Mouse (Mus musculus) intestine, embryonic 16.5 days (tissue): ENCODE results near the gene Utp15. TPM values are rescaled to one million over a fixed set of nuclear protein-coding genes. Genes with fewer than 3 reads are reported as not detected.

Experiments
- ATAC-seq: fragments of 200-750 bp; cut with Nextera tagmentation; 2 replicates; pipeline ENCODE4 v1.8.0; 2017; ENCODE audit warnings: moderate TSS enrichment, moderate library complexity
- H3K27ac ChIP-seq: fragments of 300-500 bp; sonication (generic); 2 replicates; pipeline ENCODE4 v1.5.1; 2014; ENCODE audit warnings: mild to moderate bottlenecking, low read length
- H3K27me3 ChIP-seq: fragments of 300-500 bp; sonication (generic); replicated peaks from 2 replicates; pipeline ENCODE4 v1.6.1; 2014; ENCODE audit warnings: low read length, control low read depth, mixed read lengths; ENCODE audit not compliant: control insufficient read depth, insufficient read depth
- H3K36me3 ChIP-seq: fragments of 300-500 bp; sonication (generic); 2 replicates; pipeline ENCODE4 v1.6.1; 2014; ENCODE audit warnings: low read length, control low read depth; ENCODE audit not compliant: control insufficient read depth, insufficient read depth
- H3K4me1 ChIP-seq: fragments of 300-500 bp; sonication (generic); 2 replicates; pipeline ENCODE4 v1.6.1; 2014; ENCODE audit warnings: low read length, control low read depth, mixed read lengths; ENCODE audit not compliant: control insufficient read depth, insufficient read depth
- H3K4me2 ChIP-seq: fragments of 300-500 bp; sonication (generic); 2 replicates; pipeline ENCODE4 v1.6.1; 2014; ENCODE audit warnings: low read depth, low read length, control low read depth
- H3K4me3 ChIP-seq: fragments of 300-500 bp; sonication (generic); 2 replicates; pipeline ENCODE4 v1.5.1; 2014; ENCODE audit warnings: mild to moderate bottlenecking, low read length
- H3K9ac ChIP-seq: fragments of 300-500 bp; sonication (generic); 2 replicates; pipeline ENCODE4 v1.6.1; 2014; ENCODE audit warnings: low read depth, low read length
- H3K9me3 ChIP-seq: fragments of 300-500 bp; sonication (generic); 2 replicates; pipeline ENCODE4 v1.6.1; 2016; ENCODE audit warnings: low read length, control low read depth; ENCODE audit not compliant: control insufficient read depth
- WGBS: fragments of 180-500 bp; shearing (Covaris S2); extraction: QIAGEN DNeasy Blood & Tissue Kit; methylation state at CpG from one replicate; pipeline ENCODE4 v1.1.7; 2014; 5-methylcytosine and 5-hydroxymethylcytosine counted together
- polyA plus RNA-seq: library from polyadenylated mRNA; unstranded; fragments of >200 nt; fragmentation: Nextera tagmentation; extraction: Ambion mirVana; gene quantifications from 2 replicates; pipeline ENCODE4 v1.2.1, GENCODE M21; 2015

Gene Utp15
- 29.7 and 30.8 TPM in 2 replicates for polyA plus RNA-seq

DNA sequence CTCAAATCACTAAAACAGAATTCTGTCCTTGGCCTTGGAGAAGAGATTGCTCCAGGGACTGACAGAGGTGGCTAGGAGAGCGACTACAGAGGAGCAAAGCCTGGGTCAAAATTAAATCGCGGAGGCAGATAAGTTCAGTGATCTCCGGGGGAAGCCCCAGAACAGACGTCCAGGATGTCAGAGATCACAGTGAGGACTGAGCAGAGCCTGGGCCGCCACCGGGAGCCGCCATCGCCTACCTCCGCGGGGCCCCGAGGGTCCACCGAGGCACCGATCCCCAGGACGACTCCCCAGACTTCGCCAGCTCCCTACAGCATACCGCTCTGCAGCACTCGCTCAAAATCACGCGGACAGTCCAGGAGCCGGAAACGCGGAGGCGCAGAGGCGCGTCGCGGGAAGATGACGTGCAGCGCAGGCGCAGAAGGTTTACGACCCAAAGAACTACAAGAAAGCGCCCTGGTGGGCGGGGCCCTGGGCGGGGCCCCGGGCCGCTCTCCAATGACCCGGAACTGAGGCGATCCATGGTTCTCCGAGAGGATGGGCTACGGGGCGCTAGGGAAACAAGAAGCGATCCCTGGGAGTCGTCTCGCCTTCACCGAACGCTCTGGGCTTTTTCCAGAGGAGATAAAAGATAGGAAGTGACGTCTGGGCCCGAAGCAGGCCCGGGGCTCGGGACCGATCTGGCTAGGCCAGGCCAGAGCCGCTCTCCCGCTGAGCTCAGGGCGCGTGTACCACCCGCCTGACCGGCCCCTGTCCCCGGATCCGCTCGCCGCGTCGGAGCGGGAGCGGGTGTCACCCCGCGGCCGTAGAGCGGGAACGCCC, at the start of gene Utp15, which contains the start of gene Ankra2:
Gene Utp15 (minus strand): TSS at position 406 of the 822 bp plus-strand sequence.
Gene Ankra2 (plus strand): TSS at position 439 of the 822 bp plus-strand sequence.
- Histone ChIP-seq H3K9ac (peak within 1 kb of the TSS; percentile 91), H3K27ac (peak within 1 kb of the TSS; percentile 97), H3K36me3 (0 out of 2 replicates have a peak, but pooled peaks cover 8% of the 10 kb centered on the region), H3K4me1 (peaks cover 17% of the 10 kb centered on the region), H3K27me3 (no peaks in the 10 kb centered on the region), H3K4me3 (peak within 1 kb of the TSS; percentile 93), H3K4me2 (peak within 1 kb of the TSS; percentile 88), H3K9me3 (no peaks in the 10 kb centered on the region)
- under 1% methylated on average over 71 of the region's 71 CpGs for WGBS
- ATAC-seq, result peak; percentile 99

DNA sequence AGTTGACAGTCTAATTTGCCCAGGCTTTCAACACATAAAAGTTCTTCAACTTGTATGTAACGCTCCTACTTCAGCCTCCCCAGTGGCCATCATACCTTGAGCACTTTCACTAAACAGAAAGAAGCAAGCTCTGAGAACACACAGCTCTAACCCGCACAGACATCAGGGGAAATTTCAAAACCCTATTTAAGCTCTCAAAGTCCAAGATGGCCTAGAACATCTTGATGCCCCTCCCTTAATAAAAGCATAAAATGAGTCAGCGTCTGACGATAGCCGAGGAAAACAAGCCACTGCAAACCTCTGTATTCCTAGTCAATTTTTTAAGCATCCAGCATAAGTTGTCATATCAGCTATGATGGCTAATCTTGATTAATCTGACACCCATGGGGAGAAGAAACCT, 48.8 kb upstream of the Utp15 start:
- Histone ChIP-seq H3K4me2 (no peak overlapping the region), H3K4me3 (no peak overlapping the region), H3K9me3 (no peaks in the 10 kb centered on the region), H3K27me3 (no peaks in the 10 kb centered on the region), H3K9ac (no peak overlapping the region), H3K4me1 (peaks cover 14% of the 10 kb centered on the region; the same call in 1 of the 2 replicates), H3K36me3 (no peaks in the 10 kb centered on the region), H3K27ac (no peak overlapping the region)
- 72% methylated on average over 5 of the region's 5 CpGs for WGBS
- 0 out of 2 replicates have a peak, but pooled peaks have one; percentile 36 for ATAC-seq

DNA sequence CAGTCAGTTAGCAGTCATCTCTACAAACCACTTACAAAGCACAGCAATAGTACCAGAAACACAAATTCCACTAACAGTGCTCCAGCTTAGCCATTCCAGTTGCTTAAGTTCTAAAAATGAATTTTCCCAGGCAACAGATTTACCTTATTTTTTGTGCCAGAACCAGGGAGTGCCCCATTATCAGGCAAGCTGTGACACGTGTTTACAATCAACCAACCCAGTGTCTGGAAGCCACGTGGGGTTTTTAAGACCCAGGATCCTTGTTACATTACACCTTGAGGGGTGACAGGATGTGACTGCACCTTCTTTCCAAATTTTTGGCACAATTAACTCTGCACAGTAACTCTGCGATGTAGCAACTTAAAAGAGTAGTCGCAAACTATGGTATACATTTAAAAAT, 45.9 kb upstream of the Utp15 start:
- no peaks in the 10 kb centered on the region for H3K27me3 ChIP-seq
- H3K9me3 ChIP-seq, result no peaks in the 10 kb centered on the region
- H3K36me3 ChIP-seq, result no peaks in the 10 kb centered on the region
- ATAC-seq, result no peak
- WGBS, result 78% methylated on average over 4 of the region's 4 CpGs
- no peak overlapping the region for H3K27ac ChIP-seq
- no peak overlapping the region for H3K4me3 ChIP-seq
- no peak overlapping the region for H3K4me2 ChIP-seq
- H3K4me1 ChIP-seq, result 0 out of 2 replicates have a peak, but pooled peaks cover 4% of the 10 kb centered on the region
- no peak overlapping the region for H3K9ac ChIP-seq

DNA sequence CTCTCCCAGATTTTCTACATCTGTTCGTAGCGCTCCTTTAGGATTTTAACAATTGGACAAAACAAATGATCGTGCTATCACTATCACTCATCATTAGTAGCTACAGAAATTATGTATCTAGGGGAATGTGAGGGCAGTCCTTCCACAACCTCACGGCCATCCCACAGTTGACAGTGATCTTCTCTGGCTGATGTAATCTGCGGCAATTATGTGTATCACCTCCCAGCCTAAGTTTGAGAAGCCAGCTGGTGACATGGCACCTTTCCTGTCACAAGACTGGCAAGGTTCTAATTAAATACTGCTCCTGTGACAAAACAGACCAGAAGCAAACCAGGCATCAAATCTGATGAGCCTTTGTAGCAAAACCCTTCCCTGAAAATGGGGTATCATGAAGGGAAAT, 45.2 kb upstream of the Utp15 start:
- Histone ChIP-seq H3K9ac (no peak overlapping the region), H3K36me3 (no peaks in the 10 kb centered on the region), H3K4me3 (no peak overlapping the region), H3K4me1 (0 out of 2 replicates have a peak, but pooled peaks cover 4% of the 10 kb centered on the region), H3K27me3 (no peaks in the 10 kb centered on the region), H3K9me3 (no peaks in the 10 kb centered on the region), H3K27ac (no peak overlapping the region), H3K4me2 (no peak overlapping the region)
- WGBS, result 74% methylated on average over 5 of the region's 5 CpGs
- ATAC-seq, result no peak

DNA sequence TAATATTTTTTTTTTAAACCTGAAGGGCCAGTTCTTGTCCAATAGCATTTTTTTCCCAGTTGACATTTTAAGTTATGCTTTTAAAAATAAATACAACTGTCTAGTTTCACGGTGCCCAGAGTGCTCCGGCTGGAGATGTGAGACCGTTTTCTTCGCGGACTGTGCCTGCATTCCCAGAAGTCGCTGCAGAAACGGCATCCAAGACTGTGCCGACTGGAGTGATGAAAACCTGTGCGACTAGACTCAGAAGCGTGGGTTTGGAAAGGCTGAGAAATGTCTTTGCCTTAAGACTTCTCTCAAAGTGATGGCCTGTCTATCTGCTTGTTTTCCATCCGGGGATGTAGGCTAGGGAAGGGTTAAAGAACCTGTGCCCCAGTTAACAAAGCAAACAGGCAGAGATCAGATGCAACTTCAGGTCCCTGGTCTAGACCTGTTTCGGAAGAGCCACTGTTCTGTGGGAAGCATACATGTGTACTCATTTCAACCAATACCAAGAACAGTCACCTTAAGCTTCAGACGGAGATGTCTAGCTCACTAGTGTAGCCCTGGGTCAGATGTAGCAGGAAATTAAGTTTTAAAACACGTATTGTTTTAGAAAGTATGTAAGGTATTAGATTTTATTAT, 44.1 kb upstream of the Utp15 start:
- no peak for ATAC-seq
- no peaks in the 10 kb centered on the region for H3K27me3 ChIP-seq
- H3K4me1 ChIP-seq, result 0 out of 2 replicates have a peak, but pooled peaks cover 4% of the 10 kb centered on the region
- no peak overlapping the region for H3K4me3 ChIP-seq
- 35% methylated on average over 14 of the region's 14 CpGs for WGBS
- no peak overlapping the region for H3K9ac ChIP-seq
- H3K4me2 ChIP-seq, result no peak overlapping the region
- H3K9me3 ChIP-seq, result no peaks in the 10 kb centered on the region
- no peak overlapping the region for H3K27ac ChIP-seq
- no peaks in the 10 kb centered on the region for H3K36me3 ChIP-seq

DNA sequence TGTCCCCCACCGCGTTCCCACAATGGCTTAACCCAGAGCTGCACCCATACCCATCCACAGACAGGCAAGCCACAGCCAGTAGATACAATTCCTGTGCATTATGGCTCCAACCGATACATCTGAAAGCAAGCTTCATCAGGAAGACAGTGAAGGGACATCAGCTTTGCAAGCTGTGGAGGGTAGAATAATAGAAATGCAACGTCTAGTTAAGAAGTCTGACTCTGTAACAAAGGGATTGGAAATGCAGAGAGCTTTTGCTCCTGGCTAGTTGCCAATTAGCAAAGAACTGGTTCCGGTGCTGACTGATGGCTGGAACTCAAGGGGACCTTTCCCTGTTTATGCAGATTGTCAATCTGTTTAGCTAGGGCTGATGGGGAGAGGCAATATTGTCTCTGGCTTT, 43.6 kb upstream of the Utp15 start:
- Histone ChIP-seq H3K9ac (no peak overlapping the region), H3K4me2 (no peak overlapping the region), H3K36me3 (no peaks in the 10 kb centered on the region), H3K9me3 (no peaks in the 10 kb centered on the region), H3K27me3 (no peaks in the 10 kb centered on the region), H3K27ac (no peak overlapping the region), H3K4me3 (no peak overlapping the region), H3K4me1 (0 out of 2 replicates have a peak, but pooled peaks cover 4% of the 10 kb centered on the region)
- WGBS, result 38% methylated on average over 5 of the region's 5 CpGs
- ATAC-seq, result no peak

DNA sequence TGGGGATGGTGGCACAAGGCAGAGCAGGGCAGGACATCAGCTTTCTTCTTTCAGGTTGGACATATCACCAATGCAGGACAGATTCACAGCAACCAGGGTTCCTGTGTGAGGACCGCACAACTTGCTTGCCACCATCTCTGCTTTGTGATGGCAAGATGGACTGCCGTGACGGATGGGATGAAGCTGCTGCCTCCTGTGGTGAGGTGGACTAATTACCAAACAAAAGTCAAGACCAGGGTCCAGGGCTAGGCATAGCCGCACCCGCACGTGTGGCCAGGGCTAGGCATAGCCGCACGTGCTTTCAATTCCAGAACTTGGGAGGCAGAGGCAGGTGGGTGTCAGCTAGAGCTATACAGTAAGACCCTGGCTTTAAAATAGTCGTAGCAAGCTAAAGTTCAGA, 42.4 kb upstream of the Utp15 start:
- ATAC-seq, result no peak
- H3K4me2 ChIP-seq, result no peak overlapping the region
- WGBS, result 91% methylated on average over 9 of the region's 9 CpGs

DNA sequence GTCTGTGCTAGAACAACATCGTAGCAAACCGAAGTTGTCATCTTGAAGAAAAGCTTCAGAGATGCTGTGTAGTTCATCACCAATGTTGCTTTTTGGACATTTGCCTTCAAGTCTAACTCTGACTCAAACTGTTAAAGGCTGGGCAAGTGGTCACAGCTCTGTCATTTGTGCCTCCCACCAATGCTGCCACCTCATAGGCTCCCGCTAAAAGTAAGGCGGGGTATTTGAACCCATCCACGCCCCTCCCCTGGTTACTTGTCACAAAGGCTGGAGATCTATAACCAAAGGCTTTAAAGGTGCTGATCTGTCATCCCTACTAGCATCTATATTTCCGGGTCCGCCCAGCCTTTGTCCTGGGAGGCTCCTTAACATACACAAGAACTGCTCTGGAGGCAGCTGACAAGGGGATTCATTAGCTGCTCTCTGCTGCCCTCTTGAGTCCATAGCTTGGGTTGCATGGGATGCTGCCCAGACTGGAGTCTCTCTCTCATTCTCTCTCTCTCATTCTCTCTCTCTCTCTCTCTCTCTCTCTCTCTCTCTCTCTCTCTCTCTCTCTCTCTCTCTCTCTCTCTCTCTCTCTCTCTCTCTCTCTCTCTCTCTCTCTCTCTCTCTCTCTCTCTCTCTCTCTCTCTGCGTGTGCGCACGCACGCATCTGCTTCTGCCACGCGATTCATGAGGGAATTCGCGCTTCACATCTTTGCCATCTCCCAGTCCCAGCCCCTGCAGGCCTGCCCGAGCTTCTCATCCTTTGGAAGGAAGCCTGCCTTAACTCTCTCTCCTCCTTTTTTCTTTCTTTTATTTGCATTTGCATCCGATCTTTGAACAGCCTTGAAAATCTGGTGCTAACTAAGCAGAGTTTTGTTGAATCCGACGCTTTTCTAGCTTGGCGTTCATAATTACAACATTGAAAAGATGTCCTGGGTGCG, 36.3 kb upstream of the Utp15 start:
- peak; percentile 84 for ATAC-seq

More for the DNA sequence above, 42.4 kb upstream of the Utp15 start:
- no peaks in the 10 kb centered on the region for H3K36me3 ChIP-seq
- no peak overlapping the region for H3K9ac ChIP-seq
- H3K27ac ChIP-seq, result no peak overlapping the region
- H3K27me3 ChIP-seq, result no peaks in the 10 kb centered on the region
- no peak overlapping the region for H3K4me3 ChIP-seq
- H3K9me3 ChIP-seq, result no peaks in the 10 kb centered on the region
- 0 out of 2 replicates have a peak, but pooled peaks cover 4% of the 10 kb centered on the region for H3K4me1 ChIP-seq

More for the DNA sequence above, 36.3 kb upstream of the Utp15 start:
- H3K4me3 ChIP-seq, result no peak overlapping the region
- 0 out of 2 replicates have a peak, but pooled peaks cover 4% of the 10 kb centered on the region for H3K9me3 ChIP-seq
- no peak overlapping the region for H3K27ac ChIP-seq
- WGBS, result 48% methylated on average over 21 of the region's 21 CpGs
- peak overlapping the region; percentile 47; the same call in 1 of the 2 replicates for H3K9ac ChIP-seq
- no peaks in the 10 kb centered on the region for H3K27me3 ChIP-seq
- no peaks in the 10 kb centered on the region for H3K4me1 ChIP-seq
- H3K4me2 ChIP-seq, result peak overlapping the region; percentile 16; the same call in 1 of the 2 replicates
- H3K36me3 ChIP-seq, result no peaks in the 10 kb centered on the region
